Mouse (Mus musculus) MEL (cell line): ENCODE data around the gene Sgpp1.

Experiments used
- CHD1 ChIP-seq: IDR thresholded peaks from 2 replicates; pipeline ENCODE4 v1.6.1; 2012; ENCODE audit warnings: low read depth, mild to moderate bottlenecking, inconsistent platforms, low read length, improper control_type of control experiment
- EP300 ChIP-seq, 2 experiments: IDR thresholded peaks; 2 replicates each; pipeline ENCODE4 v1.6.1; 2011; ENCODE audit warnings: improper control_type of control experiment in 2 of 2, low read length in 2 of 2, low read depth in 1 of 2, mild to moderate bottlenecking in 1 of 2
- MYB ChIP-seq: IDR thresholded peaks from 2 replicates; pipeline ENCODE4 v1.6.1; 2011; ENCODE audit warnings: mild to moderate bottlenecking, low read depth, low read length, improper control_type of control experiment
- TCF12 ChIP-seq: IDR thresholded peaks from 2 replicates; pipeline ENCODE4 v1.6.1; 2014; ENCODE audit warnings: low read depth, mild to moderate bottlenecking, inconsistent platforms, low read length, improper control_type of control experiment, moderate library complexity

DNA sequence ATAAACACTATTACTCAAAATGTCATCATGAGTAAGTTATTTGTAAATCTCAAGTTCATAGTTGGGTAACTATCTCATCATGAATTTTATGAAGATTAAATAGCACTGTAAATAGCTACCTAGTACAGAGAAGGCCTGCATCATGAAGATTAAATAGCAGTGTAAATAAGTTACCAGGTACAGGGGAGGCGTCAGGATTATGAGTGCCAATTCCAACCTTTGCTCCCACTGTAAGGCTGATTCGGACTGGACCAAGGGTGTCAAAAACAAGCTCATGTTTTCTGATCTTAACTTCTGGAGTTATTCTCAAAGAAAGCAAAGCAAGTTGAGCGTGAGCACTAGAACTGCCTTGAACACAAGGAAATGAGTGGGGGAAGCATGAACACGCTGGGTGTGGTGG is 51.9 kb downstream of the Sgpp1 start:
- no peak for TF ChIP-seq EP300 (IDR thresholded peaks at IDR 0.05; ENCODE audit: low read depth in 1 of 2, low read length in 2 of 2)
- TF ChIP-seq MYB: no peak
- TF ChIP-seq TCF12: no peak
- TF ChIP-seq CHD1: no peak
